Mouse (Mus musculus): ENCODE results near the gene 4930503B20Rik.
A peak's percentile ranks its signal among the peaks of the same experiment; 100 is the strongest.

Gene 4930503B20Rik

DNA sequence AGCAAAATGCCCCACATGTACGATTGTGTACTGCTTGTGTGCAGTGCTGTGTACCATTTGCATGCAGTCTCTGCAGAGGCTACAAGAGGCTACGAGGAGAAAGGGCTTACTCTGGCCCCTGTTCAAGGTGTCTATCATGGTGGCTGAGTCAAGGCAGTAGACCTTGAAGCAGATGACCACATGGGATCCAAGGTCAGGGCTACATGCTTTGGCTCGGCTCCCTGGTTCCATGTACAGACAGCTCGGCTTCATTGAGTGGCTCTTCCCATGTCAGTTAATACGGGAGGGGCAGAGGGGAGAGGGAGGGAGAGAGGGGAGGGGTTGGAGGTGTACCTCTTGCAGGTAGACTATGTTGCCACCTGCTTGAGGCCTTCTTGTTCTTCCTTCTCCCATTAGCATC is 1.3 kb upstream of the 4930503B20Rik start:
- DNase-seq (ENCODE audit: low spot score in 2 of 2) = no peak

- no peak for DNase-seq (ENCODE audit: low spot score in 2 of 2)
Observed at GRCm38 (mm10) chr3:146650716-146651115, 401 bp downstream of the 4930503B20Rik start.

- no peak for DNase-seq (ENCODE audit: low spot score in 2 of 2)
Observed at GRCm38 (mm10) chr3:146649311-146649894, 1.7 kb downstream of the 4930503B20Rik start.

- peak in 1 of 2 experiments; percentile 44 for DNase-seq (ENCODE audit: low spot score in 2 of 2)
Observed at GRCm38 (mm10) chr3:146641818-146642427, 9.2 kb downstream of the 4930503B20Rik start.

- no peak for DNase-seq (ENCODE audit: low spot score in 2 of 2)
Observed at GRCm38 (mm10) chr3:146632506-146632905, 18.6 kb downstream of the 4930503B20Rik start.

DNA sequence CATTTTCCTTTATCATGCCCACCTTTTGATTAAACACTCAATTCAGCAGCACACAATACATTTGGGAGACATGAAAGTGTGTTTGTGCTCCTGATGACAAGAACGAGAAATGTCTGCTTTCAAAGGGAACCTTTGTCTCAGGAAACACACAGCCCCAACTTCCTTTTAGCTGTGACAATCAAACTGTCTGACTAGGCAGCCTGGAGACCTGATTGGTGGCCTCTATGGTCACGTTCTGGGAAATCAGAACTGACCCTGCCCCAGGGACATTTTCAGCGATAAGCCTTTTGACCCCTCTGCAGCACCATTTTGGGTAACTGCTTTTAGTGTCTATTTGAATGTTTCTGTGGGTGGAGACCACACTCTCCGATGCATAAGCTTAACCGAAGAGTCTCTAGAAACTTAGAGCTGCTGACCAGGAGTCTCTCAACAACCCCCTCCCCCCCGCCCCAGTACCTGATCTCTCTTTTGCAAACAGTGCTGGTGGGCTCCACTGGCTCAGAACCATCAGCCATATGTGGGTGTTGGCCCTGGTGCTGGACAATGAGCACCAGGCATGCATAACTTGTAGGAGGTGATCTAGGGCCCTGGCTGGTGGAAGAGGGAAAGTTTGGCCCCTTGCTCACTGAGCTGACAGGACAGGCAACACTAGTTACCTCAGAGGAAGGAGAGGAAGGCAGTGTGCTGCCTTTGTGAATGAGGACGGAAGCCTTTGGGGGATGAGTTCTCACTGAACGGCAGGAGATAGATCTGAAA is 22.7 kb downstream of the 4930503B20Rik start:
- DNase-seq (ENCODE audit: low spot score in 2 of 2) = no peak

GRCm38 (mm10) chr3:146625766-146626165 is 25.4 kb downstream of the 4930503B20Rik start:
- peak in 1 of 2 experiments; percentile 70 for DNase-seq (ENCODE audit: low spot score in 2 of 2)

DNA sequence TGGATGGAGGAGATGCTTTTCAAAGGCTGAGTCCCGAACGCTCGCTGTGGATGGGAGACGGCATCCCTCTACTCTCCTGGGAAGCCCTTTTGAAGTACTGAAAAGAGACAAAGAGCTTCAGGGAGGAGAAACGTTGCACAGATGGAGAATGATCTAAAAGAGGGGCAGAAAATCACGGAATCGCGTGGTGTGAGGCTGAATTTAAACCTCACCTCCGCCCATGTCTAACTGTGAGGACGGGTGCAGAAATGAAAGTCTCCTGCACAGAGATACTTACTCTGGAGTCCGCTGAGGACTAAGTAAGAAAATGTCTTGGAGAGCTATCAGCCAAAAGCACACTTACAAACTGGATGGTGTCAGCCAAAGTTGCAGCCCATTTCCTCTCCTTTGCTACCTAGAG is 29.2 kb downstream of the 4930503B20Rik start:
- peak; percentile 45 to 63 for DNase-seq (ENCODE audit: low spot score in 2 of 2)

DNA sequence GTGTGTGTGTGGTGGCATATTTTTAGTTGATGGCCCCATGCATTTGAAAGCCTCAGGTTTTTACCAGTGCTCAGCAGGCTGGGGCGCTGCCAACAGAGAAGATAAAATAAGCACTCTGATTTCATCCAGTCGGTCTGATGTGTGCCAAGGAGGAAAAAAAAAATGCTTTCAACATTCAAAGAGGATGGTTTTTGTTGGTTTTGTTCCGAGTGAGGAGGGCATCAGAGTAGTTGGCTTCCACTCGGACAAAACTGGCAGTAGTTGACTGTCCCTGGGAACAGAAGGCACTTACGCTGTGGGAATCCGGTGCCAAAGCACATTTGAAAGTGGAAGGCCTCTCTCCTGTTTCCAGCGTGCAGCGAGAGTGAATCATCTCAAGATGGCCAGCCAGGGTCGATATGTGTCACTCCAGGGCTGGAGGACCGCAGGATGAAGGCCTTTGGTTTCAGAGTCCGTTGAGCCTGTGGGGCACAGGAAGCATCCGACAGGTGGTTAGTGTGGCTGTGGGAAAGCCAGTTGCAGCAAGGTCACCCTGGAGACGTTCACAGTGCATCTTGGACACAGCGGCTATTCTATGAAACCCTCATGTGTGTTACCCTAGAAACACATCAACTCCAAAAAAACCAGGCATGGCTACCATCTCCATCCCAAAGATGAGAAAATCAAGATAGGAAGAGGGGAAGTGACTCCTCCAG is 30.4 kb downstream of the 4930503B20Rik start:
- DNase-seq (ENCODE audit: low spot score in 2 of 2) = peak; percentile 94 to 96

GRCm38 (mm10) chr3:146620101-146620500 is 31.0 kb downstream of the 4930503B20Rik start:
- peak; percentile 54 to 76 for DNase-seq (ENCODE audit: low spot score in 2 of 2)

GRCm38 (mm10) chr3:146618357-146618756 is 32.8 kb downstream of the 4930503B20Rik start:
- DNase-seq (ENCODE audit: low spot score in 2 of 2) = no peak

DNA sequence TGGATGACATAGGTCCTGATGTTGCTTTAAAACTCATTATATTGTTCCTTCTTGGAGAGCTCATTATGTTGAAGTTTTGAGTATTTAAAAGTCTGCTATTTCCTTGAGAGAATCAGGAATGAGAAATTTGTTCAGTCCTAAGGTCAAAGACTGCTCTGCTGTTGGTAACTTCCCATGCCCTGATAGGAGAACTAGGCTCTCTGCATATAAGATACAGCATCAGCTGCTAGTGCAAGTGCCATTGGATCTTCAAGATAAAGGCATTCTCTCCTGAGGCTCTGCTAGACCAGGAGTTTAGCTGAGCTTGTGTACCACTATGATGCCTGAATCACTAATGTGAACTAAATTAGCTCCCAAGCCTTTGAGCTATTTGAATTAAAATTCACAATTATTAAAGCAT is 33.2 kb downstream of the 4930503B20Rik start:
- no peak for DNase-seq (ENCODE audit: low spot score in 2 of 2)

- no peak for DNase-seq (ENCODE audit: low spot score in 2 of 2)
Observed at GRCm38 (mm10) chr3:146616533-146617283, 34.4 kb downstream of the 4930503B20Rik start.

DNA sequence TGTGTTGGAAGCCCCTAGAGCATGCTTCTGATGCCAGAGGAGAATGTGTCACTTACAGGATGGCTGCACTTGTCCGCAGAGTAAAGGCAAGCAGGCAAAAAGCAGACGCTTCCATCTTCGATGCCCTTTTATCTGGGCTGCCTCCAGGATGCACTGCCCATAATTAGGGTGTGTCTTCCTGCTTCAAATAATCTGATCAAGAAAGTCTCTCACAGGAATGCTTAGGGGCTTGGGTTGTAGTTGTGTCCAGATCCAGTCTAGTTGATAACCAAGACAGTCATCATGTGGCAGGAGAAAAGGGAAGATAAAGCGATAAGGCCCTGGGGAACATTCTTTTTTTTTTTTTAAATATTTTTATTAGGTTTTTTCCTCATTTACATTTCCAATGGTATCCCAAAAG is 35.6 kb downstream of the 4930503B20Rik start, which contains the start of gene Dnase2b:
Dnase2b (minus strand) TSS at position 101 of the 400 bp plus-strand sequence.
- no peak for DNase-seq (ENCODE audit: low spot score in 2 of 2)

DNA sequence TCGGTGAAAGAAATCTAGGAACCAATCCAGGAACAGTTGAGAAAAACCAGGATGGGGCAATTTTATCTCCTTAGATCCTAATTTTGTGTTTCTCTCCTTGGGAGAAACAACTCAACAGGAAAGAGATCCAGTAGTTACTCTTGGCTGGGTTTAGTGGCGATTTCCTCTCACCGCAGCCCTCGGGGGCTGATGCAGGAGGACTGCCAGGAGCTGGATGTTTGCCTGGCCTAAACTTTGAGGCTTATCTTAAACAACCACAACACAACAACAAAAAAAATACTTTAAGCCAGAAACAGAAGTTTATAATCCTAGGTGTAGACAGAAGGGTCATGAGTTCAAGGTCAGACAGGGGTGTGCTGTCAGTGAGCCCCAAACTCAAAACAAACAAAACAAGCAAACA is 39.3 kb downstream of the 4930503B20Rik start:
- DNase-seq (ENCODE audit: low spot score in 2 of 2) = no peak

DNA sequence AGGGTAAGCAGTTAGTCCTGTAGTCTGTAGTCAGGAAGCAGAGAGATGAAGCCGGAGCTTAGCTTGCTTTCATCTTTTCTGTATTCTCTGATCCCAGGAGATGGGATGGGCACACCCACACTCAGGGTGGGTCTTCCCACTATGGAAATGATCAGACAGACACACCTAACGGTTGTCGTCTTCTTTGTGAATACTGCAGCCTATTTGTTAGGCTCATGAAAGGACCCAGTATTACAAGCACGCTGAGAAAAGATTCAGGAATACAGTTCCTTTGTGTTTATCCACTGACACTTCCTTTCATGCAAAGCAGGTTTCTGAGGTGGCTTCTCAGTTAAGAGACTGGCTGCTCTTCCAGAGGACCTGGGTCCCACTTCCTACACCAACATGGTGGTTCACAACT is 39.9 kb downstream of the 4930503B20Rik start:
- no peak for DNase-seq (ENCODE audit: low spot score in 2 of 2)

- DNase-seq (ENCODE audit: low spot score in 2 of 2) = peak; percentile 63 to 81
Observed at GRCm38 (mm10) chr3:146610322-146610721, 40.8 kb downstream of the 4930503B20Rik start.

- peak; percentile 71 to 89 for DNase-seq (ENCODE audit: low spot score in 2 of 2)
Observed at GRCm38 (mm10) chr3:146607368-146607767, 43.7 kb downstream of the 4930503B20Rik start.

DNA sequence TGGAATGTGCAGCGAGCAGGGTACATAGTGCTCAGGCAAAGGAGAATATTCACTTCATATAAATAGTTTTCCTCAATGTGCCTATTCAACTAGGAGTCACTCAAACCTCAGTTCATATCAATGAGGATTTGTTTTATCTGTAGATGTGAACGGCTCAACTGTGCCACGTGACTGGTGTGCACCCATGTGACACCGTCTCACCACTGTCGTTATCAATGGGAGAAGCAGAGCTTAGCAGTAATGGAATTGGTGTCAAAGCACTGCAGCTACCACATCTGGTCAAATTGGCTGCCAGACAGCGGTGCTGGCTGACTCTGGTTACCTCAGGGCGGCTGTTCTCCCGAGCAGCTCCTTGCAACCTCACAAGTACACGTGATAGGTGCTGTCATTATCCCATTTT is 46.5 kb downstream of the 4930503B20Rik start:
- DNase-seq (ENCODE audit: low spot score in 2 of 2) = no peak

DNA sequence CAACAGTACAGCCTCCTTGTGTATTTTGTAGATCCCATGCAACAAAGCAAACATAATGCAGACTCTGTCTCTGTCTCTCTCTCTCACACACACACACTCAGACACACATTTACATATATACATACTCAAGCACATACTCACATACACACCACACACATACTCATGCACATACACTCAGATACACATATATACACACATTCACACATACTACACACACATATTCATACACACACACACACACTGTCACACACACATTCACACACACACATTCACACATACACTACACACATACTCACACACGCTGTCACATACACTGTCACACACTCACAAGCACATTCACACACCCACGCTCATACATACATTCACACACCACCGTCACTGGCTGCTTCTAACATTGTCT is 48.6 kb downstream of the 4930503B20Rik start:
- DNase-seq (ENCODE audit: low spot score in 2 of 2) = no peak

- DNase-seq (ENCODE audit: low spot score in 2 of 2) = no peak
Observed at GRCm38 (mm10) chr3:146601205-146601604, 49.9 kb downstream of the 4930503B20Rik start.

All from right cerebral cortex, postnatal 10 days (tissue).